Mouse (Mus musculus) urinary bladder, postnatal 36 days (tissue): ENCODE measurements around the gene Fzr1.

Source experiments
- DNase-seq, 2 experiments: peaks; one replicate each; pipeline ENCODE4 v3.0.0; 2022; ENCODE audit warnings: low spot score in 2 of 2, mixed read lengths in 1 of 2

Gene Fzr1

DNA sequence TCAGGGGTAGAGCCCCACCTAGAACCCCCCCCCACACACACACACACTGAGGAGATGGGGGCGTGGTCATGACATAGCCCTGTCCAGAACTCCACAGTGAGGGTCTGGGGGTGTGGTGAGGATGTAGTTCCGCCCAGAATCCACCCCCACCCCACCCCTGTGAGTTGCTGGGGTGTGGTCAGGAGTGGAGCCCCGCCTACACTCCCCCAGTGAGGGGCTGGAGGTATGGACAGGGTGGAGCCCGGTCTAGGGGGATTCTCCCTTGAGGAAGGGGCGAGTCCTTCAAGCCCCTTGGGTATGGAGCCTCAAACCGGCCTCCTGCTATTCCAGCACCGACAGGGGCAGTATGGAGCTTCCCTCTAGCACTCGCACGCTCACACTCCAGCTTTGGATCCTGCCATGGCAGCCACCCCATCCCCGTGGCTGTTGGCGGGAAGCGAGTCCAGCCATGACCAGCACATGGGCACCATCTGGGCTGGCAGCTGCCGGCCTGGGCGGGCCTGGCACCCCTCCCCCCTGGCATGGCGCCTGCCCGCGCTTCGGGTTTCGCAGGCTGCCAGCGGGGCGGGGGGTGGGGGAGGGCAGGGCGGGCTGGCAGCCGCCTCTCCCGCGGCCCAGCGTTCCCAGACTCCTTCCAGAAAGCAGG is 38.4 kb upstream of the Fzr1 start:
- DNase-seq = peak; percentile 68 to 84

DNA sequence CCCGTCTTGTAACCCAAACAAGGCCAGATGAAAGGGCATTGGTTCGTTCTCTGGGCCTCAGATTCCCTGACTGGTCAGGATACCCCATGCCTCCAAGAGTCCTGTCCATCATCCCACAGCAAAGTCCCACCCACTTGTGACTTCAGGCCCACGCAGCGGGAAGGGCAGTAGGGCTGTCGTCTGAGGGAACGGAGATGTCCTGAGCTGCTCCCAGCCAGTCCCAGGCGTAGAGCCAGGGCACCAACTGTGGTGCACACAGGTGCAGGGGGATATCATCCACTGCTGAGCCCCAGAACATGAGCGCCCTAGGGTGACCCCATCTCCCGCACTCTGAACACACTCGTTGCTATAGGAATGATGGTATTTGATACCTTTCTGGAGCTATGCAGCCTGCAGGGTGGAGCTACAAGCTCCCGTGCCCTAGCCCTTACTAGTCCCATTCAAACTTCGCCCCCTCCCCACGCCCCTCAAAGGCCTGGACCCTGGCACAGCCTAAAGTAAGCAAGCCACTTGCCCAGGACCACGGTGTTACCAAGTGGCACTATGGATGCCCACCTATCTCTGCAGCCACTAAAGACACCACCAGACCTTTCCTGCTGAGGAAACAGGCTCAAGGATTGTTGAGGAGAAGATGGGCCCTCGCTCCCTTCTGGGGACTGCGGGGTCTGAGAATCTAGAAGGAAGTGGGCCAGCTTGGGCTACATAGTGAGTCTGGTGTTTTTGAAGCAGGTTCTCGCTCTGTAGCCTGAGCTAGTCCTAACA is 37.4 kb upstream of the Fzr1 start:
- DNase-seq = no peak

DNA sequence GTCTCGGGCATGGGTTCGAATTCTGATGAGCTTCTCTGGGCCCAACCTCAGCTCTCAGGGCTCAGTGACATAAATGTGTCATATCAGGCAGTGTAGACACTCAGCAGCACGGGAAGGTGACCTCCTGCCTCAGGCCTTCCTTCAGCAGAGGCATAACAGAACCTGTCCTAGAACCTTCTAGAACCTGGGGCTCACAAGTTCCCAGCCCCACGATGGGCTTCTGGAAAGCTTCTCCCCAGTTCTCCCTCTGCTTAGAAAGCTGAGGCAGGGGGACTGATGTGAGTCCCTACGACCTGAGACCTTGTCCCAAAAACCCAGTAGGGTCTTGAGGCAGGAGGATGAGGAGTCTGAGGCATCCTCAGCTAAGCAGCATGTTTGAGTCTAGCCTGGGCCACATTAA is 36.8 kb upstream of the Fzr1 start:
- no peak for DNase-seq

DNA sequence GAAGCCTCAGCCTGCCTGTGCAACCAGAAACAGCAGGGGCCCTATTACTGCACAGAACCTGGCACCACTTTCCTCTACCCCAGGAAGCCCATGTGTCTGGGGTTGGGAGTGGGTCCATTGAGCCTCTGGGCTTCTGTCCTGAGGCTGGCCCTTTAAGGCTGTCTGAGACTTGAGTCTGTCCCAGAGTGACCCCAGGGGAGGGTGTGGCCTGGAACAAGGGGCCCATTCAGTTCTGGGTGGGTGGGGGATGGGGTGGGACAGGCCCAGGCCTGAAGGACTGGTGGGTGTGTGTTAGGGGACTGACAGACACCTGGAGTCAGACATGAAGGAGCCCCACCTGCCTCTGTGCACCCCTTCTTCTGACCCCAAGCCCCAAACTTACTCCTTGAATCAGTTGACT is 36.4 kb upstream of the Fzr1 start:
- no peak for DNase-seq

DNA sequence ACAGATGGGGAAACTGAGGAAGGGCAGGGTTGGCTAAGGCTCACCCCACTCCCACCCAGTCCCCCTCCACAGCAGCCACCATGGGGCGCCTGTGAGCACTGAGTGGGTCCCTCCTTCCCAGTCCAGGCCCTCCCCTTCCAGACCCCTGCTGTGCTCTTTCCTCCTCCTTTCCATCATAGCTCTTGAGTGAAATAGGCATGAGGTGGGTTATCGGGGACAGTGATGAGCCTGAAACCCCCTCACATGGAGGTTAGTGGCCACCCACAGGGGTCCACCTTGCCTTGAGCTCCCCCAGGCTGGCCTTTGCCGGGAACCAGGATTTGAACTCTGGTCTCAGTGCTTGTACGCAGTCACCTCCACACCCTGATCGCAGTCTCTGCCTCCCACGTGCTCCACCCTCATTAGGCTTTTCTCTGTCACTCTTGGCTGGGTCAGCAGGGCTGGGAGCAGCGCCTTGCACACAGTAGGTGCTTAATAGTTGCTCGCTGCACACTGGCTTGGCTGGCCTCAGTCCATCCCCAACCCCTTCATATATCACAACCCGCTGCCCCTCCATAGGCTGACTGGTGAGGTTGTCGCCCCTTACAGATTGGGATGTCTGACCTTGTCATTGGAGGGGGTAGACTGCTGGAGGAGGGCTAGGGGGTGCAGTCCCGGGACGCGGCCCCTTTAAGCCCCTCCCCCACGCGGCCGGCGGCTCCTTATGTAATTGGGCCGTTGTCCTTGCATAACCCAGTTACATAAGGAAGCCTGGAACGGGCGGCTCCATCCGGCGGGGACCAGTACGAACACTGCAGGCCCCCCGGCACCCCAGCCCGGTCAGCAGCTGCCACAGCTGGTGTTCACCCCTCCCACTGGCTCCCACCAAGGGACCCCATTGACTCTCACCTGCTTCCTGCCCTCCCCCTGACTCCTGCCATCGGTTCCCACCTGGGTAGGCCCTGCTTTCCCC is 35.3 kb upstream of the Fzr1 start:
- peak; percentile 74 to 89 for DNase-seq

DNA sequence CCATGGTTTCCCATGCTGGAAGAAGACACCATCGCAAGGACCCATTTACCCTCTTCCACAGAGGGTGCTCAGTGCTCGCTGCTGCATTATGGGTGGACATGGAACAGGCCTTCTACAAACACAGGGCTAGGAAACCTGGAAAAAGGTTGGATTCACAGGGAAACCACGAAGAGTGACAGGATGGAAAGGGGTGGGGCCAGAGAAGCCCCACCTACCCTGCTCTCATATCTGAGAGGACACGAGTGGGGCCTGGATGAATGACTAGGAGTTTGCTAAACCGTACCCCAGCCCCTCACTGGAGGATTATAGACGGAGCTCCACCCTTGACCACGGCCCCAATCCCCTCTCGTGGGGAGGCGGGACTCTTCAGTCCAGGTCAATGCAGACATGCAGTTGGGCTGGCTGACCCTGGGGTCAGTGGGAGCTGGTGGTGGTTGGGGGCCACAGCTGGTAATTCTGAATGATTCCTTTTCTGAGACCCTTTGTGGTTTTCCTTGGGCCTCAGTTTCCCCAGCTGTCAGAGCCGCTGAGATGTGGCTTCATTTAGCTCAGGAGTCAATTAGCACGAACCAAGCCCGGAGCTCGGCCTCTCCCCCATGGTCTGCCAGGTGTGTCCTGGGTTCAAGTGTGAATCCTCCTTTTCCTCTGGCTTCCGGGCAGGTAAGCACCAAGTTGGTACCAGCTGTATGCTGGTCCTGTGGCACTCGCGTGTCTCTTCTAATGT is 34.4 kb upstream of the Fzr1 start:
- DNase-seq = no peak

DNA sequence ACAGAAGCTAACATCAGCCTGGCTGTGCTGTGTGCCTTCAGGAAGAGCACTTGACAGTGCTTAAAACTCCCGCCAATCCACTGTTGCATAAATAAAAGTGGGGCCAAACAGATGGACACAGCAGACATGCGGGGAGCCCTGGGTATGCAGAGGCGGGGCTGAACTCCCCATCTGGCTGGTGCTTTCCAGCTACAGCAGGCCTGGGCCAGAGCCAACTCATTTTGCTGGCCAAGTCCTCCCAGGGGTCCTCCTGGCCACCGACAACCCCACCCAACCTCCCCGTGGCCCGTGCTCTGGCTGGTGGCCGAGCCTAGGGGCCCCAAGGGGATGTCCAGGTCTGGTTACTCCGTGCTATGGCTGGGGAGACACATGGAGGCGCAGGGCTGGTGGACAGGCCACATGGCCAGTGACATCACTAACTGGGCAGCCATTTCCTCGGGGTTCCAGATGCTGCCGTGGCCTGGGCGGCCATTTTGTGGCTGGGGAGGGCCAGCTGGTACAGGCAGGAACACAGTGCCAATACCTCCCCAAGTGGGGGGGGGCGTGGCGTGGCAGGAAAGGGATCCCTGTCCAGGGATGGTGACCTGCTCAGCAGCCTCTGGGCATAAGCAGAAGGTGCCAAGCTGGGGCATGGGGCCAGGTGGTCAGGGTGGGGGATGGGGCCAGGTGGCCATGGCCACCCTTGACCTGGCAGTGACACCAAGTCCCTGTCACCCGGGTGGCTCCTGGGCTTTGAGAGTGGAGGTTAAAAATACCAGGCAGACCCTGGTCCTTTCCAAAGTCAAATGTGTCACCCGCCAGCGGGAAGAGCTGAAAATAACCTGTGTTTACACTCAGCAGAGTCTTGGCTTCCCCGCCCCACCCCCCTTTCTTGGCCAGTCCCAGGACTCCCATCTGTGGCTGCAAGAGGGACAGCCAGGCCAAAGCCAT is 33.4 kb upstream of the Fzr1 start:
- DNase-seq = peak; percentile 56 to 86

DNA sequence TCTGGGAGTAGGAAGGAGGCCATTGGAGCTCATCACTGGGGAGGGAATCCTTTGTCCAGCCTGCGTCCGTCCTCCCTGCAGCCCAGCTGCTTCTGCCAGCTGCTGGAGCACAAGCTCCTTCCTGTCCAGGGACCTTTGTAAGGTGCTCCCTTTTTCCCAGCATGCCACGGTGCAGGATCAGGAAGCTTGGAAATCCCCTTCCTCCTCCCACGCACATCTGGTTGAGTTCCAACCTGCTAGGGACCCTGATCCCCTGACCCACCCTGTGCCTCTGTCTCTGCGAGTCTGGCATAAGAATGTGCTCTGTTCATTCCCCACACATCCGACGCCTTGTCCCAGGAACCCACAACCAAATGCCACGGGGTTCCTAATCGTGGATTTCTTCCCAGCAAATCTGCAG is 32.7 kb upstream of the Fzr1 start:
- no peak for DNase-seq

DNA sequence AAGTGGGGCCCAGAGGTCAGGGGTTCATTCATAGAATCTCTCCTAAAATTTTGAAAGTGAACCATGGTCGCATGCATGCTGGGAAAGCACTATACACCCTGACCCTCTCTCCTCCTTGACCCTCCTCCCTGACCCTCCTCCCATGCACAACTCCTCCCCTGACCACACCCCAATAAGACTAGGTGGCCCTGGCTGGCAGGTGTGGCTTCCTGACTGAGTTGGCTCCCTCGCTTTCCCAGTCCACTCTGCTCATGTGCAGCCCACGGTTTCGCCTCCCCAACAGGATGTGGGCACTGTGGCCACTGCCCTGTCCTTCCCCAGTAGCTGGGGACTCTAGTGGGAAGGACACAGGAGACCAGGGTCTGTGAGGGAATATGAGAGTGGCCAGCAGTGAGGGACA is 32.0 kb upstream of the Fzr1 start:
- DNase-seq = no peak

DNA sequence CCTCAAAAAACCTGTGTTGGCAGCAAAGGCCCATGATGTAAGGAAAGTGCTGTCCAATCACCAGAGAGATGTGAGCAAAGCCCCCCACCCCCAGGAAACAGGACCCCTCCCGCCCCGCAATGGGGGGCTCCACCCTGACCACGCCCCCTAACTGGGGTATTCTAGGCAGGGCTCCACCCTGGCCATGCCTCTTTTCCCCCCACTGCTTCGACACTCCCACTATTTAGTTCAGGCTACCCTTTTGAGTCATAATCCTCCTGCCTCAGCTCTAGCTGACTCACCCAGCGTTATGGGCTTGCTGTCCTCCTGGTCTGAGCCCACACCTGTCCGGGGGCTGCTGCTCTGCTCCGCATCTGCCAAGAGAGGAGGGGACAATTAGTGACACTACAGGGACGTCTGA is 31.0 kb upstream of the Fzr1 start:
- no peak for DNase-seq

DNA sequence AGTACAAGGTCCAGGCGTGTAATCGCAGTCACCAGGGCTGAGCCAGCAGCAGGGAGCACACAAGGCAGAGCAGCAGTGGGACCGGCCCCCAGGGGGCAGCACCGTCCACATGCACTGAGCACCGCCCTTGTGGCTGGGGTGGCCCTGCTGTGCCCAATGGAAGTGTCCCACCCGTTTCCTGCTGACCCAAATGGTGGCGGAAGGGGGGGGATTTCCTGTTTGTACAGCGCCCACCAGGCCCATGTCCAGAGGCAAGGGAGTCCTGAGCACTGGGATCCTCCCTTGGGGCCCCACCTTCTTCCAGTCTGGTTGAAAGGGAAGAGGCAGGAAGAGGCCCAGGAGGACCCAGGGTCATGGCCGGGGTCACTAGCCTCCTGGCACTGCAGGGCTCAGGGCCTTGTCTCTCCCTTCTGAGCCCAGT is 30.6 kb upstream of the Fzr1 start:
- DNase-seq = peak; percentile 68 to 82

DNA sequence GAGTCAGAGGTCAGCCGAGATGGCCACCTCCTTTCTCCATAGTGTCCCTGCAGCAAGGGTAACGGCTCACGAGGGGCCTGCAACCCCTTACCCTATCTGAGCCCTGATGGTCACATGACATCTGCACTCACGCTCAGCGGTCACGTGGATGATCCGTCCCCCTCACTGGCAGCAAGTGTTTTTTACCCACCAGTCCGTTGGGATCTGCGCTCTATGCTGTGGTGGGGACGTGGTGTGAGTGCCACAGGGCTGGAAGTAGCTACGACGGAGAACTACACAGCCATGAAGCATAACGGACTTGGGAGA is 30.1 kb upstream of the Fzr1 start:
- DNase-seq = no peak

DNA sequence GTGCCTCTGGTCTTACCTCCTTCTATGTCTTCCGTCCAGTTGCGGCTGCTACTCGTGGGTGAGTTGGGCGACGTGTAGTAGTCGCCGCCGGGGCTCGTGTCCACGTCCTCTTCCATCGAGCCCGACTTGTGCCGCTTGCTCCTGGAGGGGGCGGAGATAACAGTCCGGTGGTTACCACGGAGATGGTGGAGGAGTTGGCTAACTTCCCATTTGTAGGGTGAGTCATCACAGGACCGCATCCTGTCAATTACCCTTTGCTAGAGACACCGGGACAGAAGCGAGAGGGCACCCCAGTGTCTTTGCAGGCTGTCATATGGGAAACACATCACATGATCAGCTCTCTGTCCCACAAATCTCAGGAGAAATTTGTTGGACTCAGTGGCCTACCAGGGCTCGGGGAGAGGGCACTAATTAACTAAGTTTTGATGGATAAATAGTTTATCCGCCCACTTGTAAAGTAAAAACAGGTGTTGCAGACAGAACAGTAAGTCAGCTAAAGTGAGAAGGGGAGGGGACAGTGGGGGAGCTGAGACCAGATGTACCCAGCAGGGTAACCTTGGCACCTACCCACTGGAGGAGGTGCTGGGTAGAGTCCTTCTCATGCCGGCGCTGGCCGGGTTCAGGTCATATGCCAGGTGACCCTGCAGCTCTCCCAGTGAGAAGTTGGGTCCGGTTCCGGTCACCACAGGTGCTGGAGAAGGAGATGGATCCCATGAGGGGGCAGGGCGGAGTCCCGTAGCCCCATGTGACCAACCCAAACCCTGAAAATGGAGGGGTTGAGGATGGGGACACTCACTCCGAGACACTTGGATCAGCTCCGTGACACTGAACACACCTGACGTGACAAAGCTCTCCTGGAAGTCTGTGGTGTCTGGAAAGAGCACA is 29.5 kb upstream of the Fzr1 start:
- peak; percentile 78 to 79 for DNase-seq

DNA sequence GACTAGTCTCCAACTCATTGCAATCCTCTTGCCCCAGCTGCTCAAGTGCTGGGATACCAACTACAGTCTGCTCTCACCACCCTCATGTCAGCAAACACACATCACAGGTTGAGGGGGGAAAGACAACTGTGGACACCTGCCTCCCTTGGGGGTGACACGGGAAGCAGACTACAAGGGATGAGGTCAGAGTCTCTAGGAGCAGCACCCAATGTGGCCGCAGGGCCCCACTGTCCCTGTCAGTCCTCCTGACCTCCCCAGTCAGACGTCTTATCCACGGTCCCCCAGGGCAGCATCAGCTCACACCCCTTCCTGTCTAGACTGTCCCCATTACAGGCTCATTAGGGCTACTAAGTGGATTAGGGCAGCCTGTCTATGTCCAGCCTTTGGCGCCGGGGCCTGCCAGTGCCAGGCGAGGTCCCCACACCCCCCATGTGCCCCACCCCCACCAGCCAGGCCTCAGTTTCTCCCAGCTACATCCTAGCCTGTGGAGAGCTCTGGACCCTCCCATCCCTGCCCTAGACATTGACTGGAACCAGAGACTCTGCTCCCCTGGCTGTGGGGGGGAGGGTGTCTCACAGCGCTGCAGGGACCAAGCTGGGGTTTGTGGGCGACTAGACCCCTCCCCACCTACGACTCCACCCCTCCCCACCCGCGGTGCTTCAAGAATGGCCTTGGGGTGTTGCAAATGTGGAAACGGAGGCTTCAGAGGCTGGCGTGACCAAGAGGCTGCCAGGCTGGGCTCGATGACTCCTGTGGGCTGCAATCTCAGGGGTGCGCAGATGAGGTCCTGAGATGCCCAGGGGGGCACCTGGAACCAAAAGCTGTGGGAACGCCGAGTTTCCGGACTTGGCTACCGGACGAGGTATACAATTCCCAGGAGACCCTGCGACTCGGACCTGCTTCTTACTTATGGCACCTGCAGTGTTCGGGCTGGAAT is 28.5 kb upstream of the Fzr1 start:
- no peak for DNase-seq

DNA sequence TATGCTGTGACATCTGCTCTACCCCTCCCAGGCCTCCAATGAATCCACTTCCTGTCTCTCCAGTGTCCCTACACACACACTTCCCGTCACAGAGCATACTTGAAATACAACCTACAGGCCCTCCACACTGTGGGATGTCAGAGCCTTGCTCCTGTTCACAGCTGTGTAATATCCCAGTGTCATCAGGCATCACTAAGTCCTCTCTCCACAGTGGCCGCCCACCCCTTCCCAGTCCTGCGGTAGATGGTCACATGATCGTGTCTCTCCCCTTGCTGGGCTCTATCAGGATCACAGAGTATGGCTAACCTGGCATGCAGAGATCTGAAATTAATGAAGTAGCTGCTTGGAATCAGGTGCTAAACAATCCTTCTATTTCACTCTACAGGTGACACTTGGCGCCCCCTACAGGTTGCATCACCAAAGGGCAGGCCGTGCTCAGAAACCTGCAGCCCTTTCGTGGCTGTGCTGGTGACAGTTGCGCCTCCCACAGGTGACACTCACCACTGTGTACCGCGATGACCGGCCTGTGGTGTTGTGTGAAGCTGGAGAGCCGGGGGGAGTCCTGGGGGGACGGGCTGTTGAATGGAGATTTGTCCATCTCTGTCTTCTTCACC is 27.4 kb upstream of the Fzr1 start:
- DNase-seq = no peak

DNA sequence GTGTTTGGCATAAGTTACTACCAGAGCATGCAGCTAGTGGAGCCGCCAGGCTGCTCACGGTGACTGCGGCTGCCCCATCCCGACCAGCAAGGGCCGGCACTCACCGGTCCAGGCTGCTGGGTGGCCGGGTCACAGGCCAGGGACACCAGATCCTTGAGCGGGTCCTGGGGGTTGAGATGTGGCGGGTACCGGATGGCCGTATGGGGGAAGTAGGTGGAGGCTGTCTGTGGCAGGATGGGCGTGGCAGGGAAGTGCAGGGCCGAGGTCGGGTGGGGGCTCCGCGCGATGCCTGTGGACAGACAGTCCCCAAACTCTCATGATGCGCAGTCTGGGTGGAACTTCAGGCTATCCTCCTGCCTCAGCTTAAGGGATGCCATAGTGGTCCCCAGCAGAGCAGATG is 26.4 kb upstream of the Fzr1 start:
- no peak for DNase-seq

DNA sequence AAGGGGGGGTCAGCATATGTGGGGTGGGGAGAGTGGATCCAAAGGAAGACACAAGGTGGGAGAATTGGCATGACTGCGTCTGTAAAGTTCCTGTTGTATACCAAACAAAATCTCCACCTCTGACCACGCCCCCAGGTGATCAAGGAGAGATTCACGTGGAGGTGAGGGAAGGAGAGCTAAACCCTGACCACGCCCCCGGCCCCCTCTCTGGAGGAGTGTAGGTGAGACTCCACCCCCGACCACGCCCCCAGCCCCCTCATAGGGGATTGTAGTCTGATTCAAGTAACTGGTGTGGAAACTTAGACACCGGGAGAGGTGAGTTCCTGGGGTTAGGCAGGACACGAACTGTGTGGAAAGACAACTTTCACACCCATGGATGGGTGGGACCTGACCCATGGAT is 25.8 kb upstream of the Fzr1 start:
- DNase-seq = no peak

DNA sequence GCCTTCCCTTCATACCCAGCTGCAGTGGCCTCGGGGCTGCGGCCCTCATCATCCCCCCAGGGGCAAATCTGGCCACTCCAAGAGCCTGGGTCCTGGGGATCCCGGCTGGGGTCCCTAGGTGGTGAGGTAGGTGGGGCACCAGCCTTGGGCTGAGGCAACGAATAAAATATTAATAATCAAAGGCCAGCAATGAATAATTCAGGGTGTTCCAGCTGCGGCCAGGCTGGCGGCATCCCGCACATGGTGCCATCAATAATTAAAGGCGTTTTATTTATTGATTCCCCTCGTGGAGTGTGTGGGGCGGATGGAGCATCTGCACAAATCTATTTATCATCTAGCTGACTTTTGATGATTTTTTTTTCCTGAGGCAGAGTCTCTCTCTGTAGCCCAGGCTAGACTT is 25.2 kb upstream of the Fzr1 start:
- no peak for DNase-seq
